Mouse (Mus musculus) adrenal gland, adult 2 months (tissue): ENCODE results near the gene Cd200r1. TPM values are rescaled to one million over a fixed set of nuclear protein-coding genes. Genes with fewer than 3 reads are reported as not detected.
A peak's percentile ranks its signal among the peaks of the same experiment; 100 is the strongest.
"Not testable (repeated sequence)": the region's sequence is repeated elsewhere in the genome, so short reads cannot be mapped to it uniquely, and the experiment has no call there.

Experiments
- DNase-seq: peaks from one replicate; pipeline ENCODE4 v3.0.0; 2021
- polyA plus RNA-seq: library from polyadenylated mRNA; depleted of rRNA; stranded (reverse); fragments of >200 nt; gene quantifications from 2 replicates; pipeline ENCODE4 v1.2.3, GENCODE M21; 2012
- total RNA-seq, 2 experiments: library from RNA; stranded (reverse); gene quantifications; 2 replicates each; pipeline ENCODE4 v1.2.3; 2021

Cd200r1 gene
- total and polyA plus RNA-seq, 3 experiments = 0.14 to 0.38 (median 0.19) TPM

DNA sequence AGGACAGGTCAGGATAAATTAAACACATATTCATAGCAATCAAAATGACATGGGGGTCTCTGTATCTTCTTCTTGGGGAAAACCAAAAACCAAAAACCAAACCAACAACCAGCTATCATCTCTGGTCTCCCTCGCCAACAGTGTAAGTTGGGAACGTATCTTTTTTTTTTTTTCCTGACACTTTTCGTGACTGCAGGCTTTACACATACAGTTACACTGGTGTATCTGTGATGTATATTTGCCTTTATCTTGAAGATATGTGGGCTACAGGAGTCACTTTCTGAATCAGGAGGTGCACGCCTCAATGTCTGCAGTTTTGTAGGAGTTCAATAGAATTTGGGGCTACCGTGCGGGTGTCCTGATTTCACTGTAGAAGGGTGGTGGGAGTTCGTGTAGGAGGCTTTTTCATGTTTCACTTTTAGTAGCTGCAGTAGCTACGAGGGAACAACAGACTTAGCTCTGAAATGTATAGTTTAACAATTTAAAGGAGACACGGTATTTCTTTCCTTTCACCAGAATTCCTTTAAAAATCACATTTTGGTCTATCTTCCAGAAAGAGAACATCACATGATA lies 870 bp downstream of the Cd200r1 start:
- DNase-seq = no peak

- DNase-seq = no peak
Observed at GRCm38 (mm10) chr16:44767506-44767905, 2.0 kb downstream of the Cd200r1 start.

GRCm38 (mm10) chr16:44767967-44768366 lies 2.4 kb downstream of the Cd200r1 start:
- no peak for DNase-seq

- DNase-seq = no peak
Observed at GRCm38 (mm10) chr16:44772577-44772976, 7.0 kb downstream of the Cd200r1 start.

DNA sequence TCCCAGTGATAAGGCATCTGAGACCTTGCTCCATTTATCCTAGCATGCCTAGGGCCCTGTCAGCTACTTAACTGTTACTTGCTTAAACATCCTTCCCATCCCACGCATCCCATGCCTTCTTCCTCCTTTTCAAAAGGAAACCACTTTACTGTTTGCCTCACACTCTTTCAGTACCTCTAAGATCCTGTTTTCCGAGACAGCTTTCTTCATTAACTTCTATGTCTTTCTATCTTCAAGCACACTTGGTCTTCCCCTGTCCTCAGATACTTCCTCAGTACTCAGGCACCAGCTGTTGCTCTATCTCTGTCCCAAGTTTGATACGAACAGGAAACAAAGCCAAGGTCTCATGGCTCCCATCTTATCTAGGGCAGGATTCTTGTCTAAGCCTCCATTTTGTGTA lies 8.1 kb downstream of the Cd200r1 start:
- DNase-seq = no peak

DNA sequence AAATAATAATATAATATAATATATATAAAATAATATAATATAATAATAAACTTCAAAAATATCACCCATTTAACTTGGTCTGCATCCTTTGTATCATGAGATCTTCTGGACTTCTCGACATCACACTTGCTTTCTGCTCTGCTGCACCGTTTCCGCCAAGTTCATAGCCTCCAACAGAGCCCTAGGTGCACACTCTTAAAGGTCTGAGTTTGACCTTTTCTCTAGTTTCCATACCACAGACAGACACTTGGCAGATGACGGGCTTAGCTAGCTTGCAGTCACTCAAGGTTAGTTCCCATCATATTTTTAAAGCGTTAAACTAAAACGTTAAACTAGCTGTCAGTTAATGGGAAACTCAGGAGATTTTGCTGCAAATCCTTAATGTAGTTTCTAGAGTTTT lies 8.7 kb downstream of the Cd200r1 start:
- no peak for DNase-seq

DNA sequence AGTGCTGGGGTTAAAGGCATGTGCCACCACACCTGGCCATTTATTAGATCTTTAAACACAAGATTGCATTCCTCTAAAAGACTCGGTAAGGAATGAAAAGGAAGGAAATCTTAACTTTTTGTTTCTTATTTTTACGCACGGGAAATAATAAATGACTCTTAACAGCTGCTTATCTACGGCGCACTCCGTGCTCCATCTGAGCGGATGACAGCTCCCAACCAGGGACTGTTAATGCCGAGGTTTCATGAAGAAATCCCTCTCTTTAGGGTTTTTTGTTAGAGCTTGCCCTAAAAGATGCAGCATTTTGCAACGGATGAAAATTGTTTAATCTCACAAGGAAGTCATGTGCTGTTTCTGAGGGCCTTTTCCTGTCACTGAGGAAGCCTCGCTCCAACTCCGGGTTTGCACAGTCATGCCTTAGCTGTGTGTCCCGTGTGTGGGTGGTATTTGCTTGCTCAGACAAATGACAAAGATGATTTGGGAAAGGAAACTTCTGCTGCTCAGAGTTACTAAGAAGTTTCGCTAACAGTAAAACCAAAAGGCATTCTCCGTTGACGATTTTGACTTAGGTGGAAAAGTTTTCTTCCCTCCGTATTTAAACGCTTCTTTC lies 13.1 kb downstream of the Cd200r1 start:
- DNase-seq = peak; percentile 28

DNA sequence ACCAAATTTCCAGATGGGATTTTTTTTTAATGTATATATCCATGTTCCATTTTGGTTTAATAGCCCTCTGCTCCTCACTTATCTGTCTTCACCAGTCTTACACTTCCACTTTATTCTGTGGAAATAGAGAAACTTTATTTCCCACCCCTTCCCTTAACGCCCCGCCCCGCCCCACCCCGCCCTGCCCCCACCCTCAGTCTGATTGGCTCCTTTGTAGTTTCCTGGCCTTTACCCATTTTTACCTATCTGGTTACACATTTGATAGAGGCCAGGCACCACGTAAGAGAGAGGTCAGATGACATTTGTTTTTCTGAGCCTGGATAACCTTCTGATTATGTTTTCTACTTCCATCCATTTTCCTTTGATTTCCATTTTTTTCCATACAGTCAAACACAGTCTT lies 14.0 kb downstream of the Cd200r1 start:
- DNase-seq = no peak

- no peak for DNase-seq
Observed at GRCm38 (mm10) chr16:44780751-44781150, 15.2 kb downstream of the Cd200r1 start.

DNA sequence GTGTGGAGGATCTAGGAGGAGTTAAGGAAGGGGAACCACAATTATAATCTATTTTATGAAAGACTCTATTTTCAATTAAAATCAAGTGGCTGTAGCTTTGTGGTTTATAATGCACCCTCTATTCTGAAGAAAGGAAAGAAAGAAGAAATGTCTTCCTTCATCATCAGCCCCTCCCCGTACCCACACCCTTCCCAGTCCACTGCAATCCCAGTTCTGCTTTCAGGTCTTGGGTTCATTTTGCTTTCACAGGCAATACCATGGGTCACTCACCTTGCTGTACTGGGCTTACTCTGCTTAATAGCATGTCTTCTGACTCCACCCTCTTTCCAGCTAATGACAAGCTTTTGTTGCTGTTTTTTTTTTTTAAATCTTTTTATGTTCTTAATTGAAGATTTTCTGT lies 21.4 kb downstream of the Cd200r1 start:
- no peak for DNase-seq

DNA sequence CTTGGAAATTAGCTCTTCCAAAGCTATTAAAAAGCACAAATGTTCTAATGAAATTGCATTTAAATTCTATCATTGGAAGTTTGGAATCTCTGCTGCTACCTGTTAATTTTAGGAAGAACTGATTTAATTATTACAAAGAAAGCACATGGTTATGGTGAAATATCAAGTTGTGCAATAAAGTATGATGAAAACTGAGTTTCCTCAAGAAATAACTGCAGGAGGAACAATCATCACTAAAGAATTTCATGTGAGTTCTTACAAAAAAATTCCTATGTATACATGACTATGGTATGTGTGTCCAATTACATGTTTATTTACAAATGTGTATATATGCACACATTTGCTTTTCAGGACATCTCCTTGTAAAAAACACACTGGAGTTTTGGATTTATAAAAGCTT lies 28.9 kb downstream of the Cd200r1 start:
- DNase-seq = no peak

DNA sequence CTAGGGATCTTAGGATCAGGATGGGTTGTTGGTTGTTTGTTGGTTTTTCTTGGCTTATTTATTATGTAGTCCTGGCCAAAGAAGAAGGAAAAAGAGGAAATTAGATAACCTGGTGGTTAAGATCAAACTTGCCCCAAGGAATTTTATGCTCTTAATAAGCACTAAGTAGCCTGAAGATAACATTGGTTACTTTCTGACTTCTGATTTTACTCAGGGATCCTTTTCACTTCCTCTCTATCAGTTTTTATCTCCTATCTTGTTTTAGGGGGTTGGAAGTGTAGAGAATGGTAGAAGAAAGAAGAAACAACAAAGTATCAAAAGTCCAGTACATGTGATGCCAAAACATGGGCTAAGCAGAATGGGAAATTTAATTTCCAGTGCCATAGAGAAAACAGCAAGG lies 40.4 kb downstream of the Cd200r1 start:
- DNase-seq = no peak

- not testable (repeated sequence) for DNase-seq
Observed at GRCm38 (mm10) chr16:44810223-44810622, 44.7 kb downstream of the Cd200r1 start.

GRCm38 (mm10) chr16:44811544-44811943 lies 46.0 kb downstream of the Cd200r1 start, which contains the start of gene Cd200r4:
Cd200r4 (plus strand) TSS chr16:44811733.
- no peak for DNase-seq

DNA sequence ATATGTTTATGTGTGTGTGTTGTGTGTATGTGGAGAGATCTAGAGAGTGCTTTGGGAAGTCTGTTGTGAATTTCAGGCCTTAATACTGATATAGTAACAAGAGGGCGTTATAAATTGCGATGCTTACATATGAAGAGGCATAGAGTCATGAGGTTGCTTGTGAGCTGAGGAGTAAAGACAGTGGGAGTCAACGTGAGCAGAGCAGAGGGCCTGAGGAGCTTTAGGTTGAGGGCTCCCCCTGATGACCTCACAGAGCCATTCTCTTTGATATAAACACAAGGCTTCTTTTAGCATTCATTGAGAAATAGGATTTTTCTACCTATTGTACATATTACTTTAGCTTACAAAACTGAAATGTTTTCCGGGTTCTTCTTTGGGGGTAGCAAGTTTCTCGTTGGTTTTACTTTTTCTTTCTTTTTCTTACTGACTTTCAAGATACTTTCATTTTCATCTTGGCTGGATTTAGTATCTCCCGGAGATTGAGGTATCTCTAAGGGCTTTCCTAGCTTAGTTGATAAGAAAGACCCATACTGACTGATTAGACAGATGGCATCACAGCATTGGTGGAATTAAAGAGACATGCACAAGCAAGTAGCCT lies 47.0 kb downstream of the Cd200r1 start:
- no peak for DNase-seq

GRCm38 (mm10) chr16:44818010-44818409 lies 52.5 kb downstream of the Cd200r1 start:
- DNase-seq = no peak

DNA sequence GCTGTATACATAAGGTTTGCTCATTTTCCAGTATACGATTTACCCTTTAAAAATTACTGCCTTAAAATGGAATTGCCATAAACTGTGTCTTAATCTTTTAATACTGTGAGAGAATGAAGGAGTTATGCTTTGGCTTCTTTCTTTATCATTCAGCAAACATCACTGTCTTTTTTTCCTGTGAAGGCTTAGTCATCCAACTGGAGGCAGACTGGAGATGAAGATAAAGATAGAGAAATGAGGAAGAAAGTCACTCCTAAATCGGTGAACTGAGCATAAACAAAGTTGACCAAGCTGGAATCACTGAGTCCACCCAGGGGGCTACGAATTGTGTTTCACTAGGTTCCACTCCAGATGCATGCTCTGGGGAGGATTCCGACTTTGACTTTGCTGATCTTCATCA lies 55.0 kb downstream of the Cd200r1 start:
- no peak for DNase-seq

DNA sequence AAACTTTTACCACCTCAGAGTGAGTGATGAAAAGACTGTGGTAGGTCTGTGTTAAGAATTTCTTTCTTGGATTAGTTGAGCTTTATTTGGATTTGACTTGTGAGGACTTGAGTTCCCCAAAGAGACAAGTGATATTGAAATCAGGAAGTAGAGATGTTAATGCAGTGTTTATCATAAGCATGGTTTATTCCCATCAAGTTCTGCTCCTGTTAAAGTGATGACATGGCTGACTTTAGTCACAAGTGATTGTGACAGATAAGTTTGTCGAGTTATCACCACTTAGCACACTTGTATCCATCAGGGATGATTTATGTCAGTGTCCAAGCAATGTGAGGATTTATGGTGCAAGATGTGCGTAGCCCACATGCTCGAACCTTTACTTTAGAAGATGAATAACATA lies 66.8 kb downstream of the Cd200r1 start:
- DNase-seq = no peak

DNA sequence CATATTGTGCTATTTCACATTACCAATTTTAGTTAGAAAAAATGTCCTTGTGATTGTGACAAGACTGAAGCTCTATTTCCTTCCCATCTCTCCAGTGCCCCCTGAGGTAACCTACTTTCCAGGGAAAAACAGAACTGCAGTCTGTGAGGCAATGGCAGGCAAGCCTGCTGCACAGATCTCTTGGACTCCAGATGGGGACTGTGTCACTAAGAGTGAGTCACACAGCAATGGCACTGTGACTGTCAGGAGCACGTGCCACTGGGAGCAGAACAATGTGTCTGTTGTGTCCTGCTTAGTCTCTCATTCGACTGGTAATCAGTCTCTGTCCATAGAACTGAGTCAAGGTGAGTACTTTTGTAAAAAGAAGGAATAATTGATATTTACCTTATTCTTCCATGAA lies 67.7 kb downstream of the Cd200r1 start:
- peak; percentile 71 for DNase-seq
